Mouse (Mus musculus): ENCODE results near the gene Tnmd. TPM values are rescaled to one million over a fixed set of nuclear protein-coding genes. Genes with fewer than 3 reads are reported as not detected.
A peak's percentile ranks its signal among the peaks of the same experiment; 100 is the strongest.

The Tnmd gene
- 11.6 and 23.1 TPM in 2 replicates for polyA plus RNA-seq (2016; fragmentation: Nextera tagmentation; extraction: Ambion mirVana)

DNA sequence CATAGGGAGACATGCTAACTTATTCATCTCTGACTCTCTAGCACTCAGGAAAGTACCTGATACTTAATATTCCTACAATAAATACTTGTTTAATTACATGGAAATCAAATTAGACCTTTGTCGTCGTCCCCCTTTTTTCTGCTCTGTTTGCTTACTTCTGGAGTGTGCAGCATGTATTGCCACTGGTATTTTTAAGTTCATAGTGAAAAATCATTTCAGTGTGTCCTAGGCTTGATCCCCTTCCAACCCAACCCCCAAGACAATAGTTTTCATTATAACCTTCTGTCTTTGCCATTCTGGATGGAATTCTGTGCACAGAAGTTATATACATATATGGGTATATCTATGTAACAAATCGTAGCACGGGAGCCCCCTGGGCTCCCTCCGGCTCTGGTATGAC lies at the start of gene Tnmd:
TSS of gene Tnmd (plus strand) at position 301 of the 400 bp plus-strand sequence.
- no peak within 1 kb of the TSS for H3K4me3 ChIP-seq

DNA sequence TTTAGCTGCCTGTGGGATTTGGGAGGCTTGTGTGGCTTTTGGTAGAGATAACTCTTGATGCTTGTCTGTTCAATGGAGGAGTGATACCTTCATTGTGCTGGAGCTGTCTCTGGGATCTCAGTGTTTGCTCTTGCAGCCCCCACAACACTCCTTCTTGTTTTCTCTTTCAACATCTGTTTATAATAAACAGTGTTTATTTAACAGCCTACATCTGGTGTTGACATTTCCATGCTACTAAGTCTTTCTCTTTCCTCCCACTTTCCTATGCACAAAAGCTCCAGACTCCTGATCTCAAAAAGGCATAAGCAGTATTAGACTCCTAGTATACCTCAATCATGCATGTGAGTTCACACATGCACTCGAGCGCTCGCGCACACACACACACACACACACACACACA lies 2.9 kb downstream of the Tnmd start:
- no peak for ATAC-seq (ENCODE audit: low FRiP score)
- Histone ChIP-seq H3K4me1 (no peaks in the 10 kb centered on the region), H3K27ac (no peak overlapping the region), H3K27me3 (no peaks in the 10 kb centered on the region; the same call in 1 of the 2 replicates), H3K9ac (no peak overlapping the region), H3K4me3 (no peak overlapping the region), H3K36me3 (no peaks in the 10 kb centered on the region), H3K4me2 (replicated peaks) (no peak overlapping the region), H3K9me3 (replicated peaks) (no peaks in the 10 kb centered on the region)
- WGBS, result 82% methylated on average over 4 of the region's 4 CpGs

More for the DNA sequence above, at the start of gene Tnmd:
- ATAC-seq (ENCODE audit: low FRiP score), result no peak
- Histone ChIP-seq H3K36me3 (no peaks in the 10 kb centered on the region), H3K27ac (no peak within 1 kb of the TSS), H3K4me2 (replicated peaks) (no peak within 1 kb of the TSS), H3K4me1 (no peaks in the 10 kb centered on the region), H3K9me3 (replicated peaks) (no peaks in the 10 kb centered on the region), H3K9ac (no peak within 1 kb of the TSS), H3K27me3 (no peaks in the 10 kb centered on the region; the same call in 1 of the 2 replicates)
- WGBS, result 82% methylated on average over 5 of the region's 5 CpGs

- no peaks in the 10 kb centered on the region for H3K27me3 ChIP-seq
- H3K36me3 ChIP-seq, result no peaks in the 10 kb centered on the region
- H3K4me1 ChIP-seq, result no peaks in the 10 kb centered on the region
- no peak overlapping the region for H3K4me2 ChIP-seq (replicated peaks)
- no peak overlapping the region for H3K9ac ChIP-seq
- no peak overlapping the region for H3K4me3 ChIP-seq
- no peak overlapping the region for H3K27ac ChIP-seq
- no peak for ATAC-seq (ENCODE audit: low FRiP score)
- no peaks in the 10 kb centered on the region for H3K9me3 ChIP-seq (replicated peaks)
- 91% methylated on average over 6 of the region's 6 CpGs for WGBS
These were observed 19.0 kb downstream of the Tnmd start for GRCm38 (mm10) chrX:133869743-133870142.

- ATAC-seq (ENCODE audit: low FRiP score), result no peak
- Histone ChIP-seq H3K9me3 (replicated peaks) (no peaks in the 10 kb centered on the region), H3K4me3 (no peak overlapping the region), H3K4me2 (replicated peaks) (no peak overlapping the region), H3K27me3 (no peaks in the 10 kb centered on the region; the same call in 1 of the 2 replicates), H3K9ac (no peak overlapping the region), H3K4me1 (no peaks in the 10 kb centered on the region), H3K36me3 (peaks cover 10% of the 10 kb centered on the region; the same call in 1 of the 2 replicates), H3K27ac (no peak overlapping the region)
- 86% methylated on average over 3 of the region's 3 CpGs for WGBS
These were observed 36.5 kb downstream of the Tnmd start for GRCm38 (mm10) chrX:133887308-133887707.

- no peak overlapping the region for H3K4me3 ChIP-seq
- 87% methylated on average over 5 of the region's 5 CpGs for WGBS
- no peak for ATAC-seq (ENCODE audit: low FRiP score)
These were observed 37.3 kb downstream of the Tnmd start for GRCm38 (mm10) chrX:133888111-133888510.

DNA sequence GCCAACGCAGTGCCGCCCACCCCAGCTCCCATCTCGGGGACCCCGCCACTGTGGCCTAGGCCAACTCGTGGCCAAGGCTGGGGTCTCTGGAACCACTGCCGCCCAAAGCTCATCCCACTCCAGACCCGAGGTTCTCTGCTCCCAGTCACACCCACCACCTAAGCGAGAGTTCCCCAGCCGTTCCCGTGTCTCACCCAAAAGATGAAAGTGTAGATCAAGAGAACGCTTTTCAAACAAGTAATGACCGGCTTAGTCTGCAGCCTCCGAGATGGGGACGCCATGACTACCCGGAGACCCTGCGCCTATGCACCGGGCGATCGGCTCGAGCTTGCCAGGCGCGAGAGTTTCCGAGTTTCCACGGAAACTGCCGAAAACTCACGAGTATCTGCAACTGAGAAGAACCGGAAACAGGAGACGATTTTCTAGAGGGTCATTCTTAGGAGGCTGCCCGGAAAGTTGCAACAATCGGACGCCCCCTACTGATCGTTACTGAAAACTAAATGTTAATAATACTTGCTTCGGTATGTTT lies 47.3 kb downstream of the Tnmd start, which contains the start of gene Tspan6:
TSS of gene Tspan6 (minus strand) at position 416 of the 529 bp plus-strand sequence.
- peak; percentile 96 for ATAC-seq (ENCODE audit: low FRiP score)
- Histone ChIP-seq H3K4me3 (peak within 1 kb of the TSS; percentile 51), H3K4me1 (no peaks in the 10 kb centered on the region), H3K9me3 (replicated peaks) (no peaks in the 10 kb centered on the region), H3K36me3 (peaks cover 8% of the 10 kb centered on the region; the same call in 1 of the 2 replicates), H3K27me3 (no peaks in the 10 kb centered on the region), H3K9ac (peak within 1 kb of the TSS; percentile 77), H3K27ac (peak within 1 kb of the TSS; percentile 60; the same call in 1 of the 2 replicates), H3K4me2 (replicated peaks) (peak within 1 kb of the TSS; percentile 50)
- WGBS, result 21% methylated on average over 32 of the region's 33 CpGs

More at GRCm38 (mm10) chrX:133888111-133888510, 37.3 kb downstream of the Tnmd start:
- Histone ChIP-seq H3K36me3 (peaks cover 10% of the 10 kb centered on the region; the same call in 1 of the 2 replicates), H3K4me1 (no peaks in the 10 kb centered on the region), H3K9me3 (replicated peaks) (no peaks in the 10 kb centered on the region), H3K9ac (no peak overlapping the region), H3K27ac (no peak overlapping the region), H3K27me3 (no peaks in the 10 kb centered on the region; the same call in 1 of the 2 replicates), H3K4me2 (replicated peaks) (no peak overlapping the region)

DNA sequence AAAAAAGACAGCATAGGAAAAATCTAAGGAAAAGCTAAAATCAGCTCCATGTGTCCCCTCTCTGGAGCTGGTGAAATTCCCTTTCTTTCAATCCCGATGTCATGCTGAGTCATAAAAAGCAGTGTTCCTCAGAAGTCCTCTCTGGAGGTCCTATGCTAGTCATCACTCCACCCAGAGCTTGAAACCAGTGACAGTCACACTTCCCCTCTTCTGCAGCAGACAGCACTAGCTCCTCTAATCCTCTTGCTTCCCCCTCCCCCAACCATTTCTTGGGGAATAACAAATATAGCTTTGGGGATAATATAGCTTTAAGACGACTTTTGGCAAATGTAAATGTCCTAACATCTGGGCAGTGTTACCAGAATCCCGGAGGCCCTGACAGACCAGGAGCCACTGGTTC lies 57.5 kb downstream of the Tnmd start, which contains the start of gene Srpx2:
TSS of gene Srpx2 (plus strand) at position 166 of the 400 bp plus-strand sequence.
- WGBS, result 48% methylated on average over 3 of the region's 3 CpGs
- Histone ChIP-seq H3K4me2 (replicated peaks) (no peak within 1 kb of the TSS), H3K9me3 (replicated peaks) (no peaks in the 10 kb centered on the region), H3K27me3 (no peaks in the 10 kb centered on the region; the same call in 1 of the 2 replicates), H3K36me3 (no peaks in the 10 kb centered on the region), H3K9ac (no peak within 1 kb of the TSS), H3K4me3 (no peak within 1 kb of the TSS), H3K27ac (no peak within 1 kb of the TSS), H3K4me1 (no peaks in the 10 kb centered on the region)
- no peak for ATAC-seq (ENCODE audit: low FRiP score)

DNA sequence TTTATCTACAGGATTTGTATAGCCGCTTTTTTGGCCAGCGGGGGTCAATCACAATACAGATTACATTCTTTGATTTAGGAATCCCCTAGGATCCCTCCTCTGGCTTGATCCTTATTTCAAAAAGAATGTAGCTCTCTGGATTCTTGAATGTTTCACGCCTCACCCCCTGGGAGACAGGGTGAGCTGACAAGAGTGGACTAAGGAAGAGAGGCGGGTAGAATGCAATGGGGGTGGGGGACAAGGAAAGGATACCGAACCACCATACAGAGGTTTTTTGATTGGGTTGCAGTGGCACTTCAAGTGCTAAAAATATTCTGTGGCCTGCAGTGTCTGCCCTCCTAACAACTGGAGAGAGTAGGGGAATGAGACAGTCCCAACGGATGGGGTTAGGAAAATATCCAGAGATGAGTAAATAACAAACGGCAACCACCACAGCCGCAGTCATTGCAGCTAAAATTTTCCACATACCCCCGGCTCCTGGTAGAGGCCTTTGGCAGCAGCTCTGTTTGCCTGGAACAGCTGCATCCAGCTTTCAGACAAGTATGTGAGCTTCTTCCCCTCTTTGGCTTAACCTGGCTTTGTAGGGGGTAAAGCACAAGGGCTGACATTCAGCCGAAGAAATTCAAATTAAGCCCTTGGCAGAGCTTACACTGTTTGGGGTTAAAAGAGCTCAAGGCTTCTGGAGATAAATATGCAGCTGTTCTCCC lies 60.8 kb downstream of the Tnmd start:
- Histone ChIP-seq H3K27me3 (no peaks in the 10 kb centered on the region; the same call in 1 of the 2 replicates), H3K4me1 (no peaks in the 10 kb centered on the region), H3K36me3 (no peaks in the 10 kb centered on the region), H3K9ac (no peak overlapping the region), H3K9me3 (replicated peaks) (no peaks in the 10 kb centered on the region), H3K27ac (no peak overlapping the region), H3K4me3 (no peak overlapping the region), H3K4me2 (replicated peaks) (no peak overlapping the region)
- ATAC-seq (ENCODE audit: low FRiP score), result no peak
- WGBS, result 34% methylated on average over 10 of the region's 10 CpGs

DNA sequence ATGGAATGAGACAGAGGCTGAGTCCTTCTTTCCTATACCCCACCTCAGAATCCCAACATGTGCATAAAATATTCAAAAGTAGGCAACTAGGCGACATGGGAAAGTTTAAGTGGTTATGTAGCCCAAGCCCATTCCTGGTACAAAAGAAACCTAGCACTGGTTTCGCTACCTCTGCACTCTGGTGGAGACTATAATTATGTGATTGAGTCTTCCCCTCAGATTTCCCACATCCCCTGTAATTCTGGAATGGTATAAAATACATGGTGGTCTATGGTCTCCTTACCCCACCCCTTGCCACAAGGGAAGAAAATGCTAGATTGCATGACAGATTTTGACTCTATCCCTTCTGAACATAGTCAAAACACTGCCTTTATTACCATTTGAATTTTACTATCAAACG lies 62.2 kb downstream of the Tnmd start:
- Histone ChIP-seq H3K9me3 (replicated peaks) (no peaks in the 10 kb centered on the region), H3K4me3 (no peak overlapping the region), H3K9ac (no peak overlapping the region), H3K27ac (no peak overlapping the region), H3K36me3 (no peaks in the 10 kb centered on the region), H3K4me2 (replicated peaks) (no peak overlapping the region), H3K27me3 (no peaks in the 10 kb centered on the region; the same call in 1 of the 2 replicates), H3K4me1 (no peaks in the 10 kb centered on the region)
- WGBS, result 85% methylated on average over 3 of the region's 3 CpGs
- no peak for ATAC-seq (ENCODE audit: low FRiP score)

- ATAC-seq (ENCODE audit: low FRiP score), result no peak
- H3K4me1 ChIP-seq, result no peaks in the 10 kb centered on the region
- no peak overlapping the region for H3K4me3 ChIP-seq
- no peak overlapping the region for H3K27ac ChIP-seq
- no peaks in the 10 kb centered on the region; the same call in 1 of the 2 replicates for H3K27me3 ChIP-seq
- no peak overlapping the region for H3K9ac ChIP-seq
- H3K4me2 ChIP-seq (replicated peaks), result no peak overlapping the region
- no peaks in the 10 kb centered on the region for H3K36me3 ChIP-seq
- H3K9me3 ChIP-seq (replicated peaks), result no peaks in the 10 kb centered on the region
- 61% methylated on average over 7 of the region's 7 CpGs for WGBS
These were observed 63.4 kb downstream of the Tnmd start for GRCm38 (mm10) chrX:133914219-133914618.

Measured in hindbrain, embryonic 12.5 days (tissue).